Mouse (Mus musculus) embryonic facial prominence, embryonic 15.5 days (tissue): Measurements from ENCODE around the gene Lrrfip1. TPM values are rescaled to one million over a fixed set of nuclear protein-coding genes. Genes with fewer than 3 reads are reported as not detected.

Source experiments
- ATAC-seq: fragments of 200-750 bp; cut with Nextera tagmentation; 2 replicates; pipeline ENCODE4 v1.8.0; 2017; ENCODE audit warnings: low read depth, moderate TSS enrichment; ENCODE audit not compliant: insufficient number of reproducible peaks, low FRiP score, low TSS enrichment
- H3K27ac ChIP-seq: fragments of 300-500 bp; sonication (generic); replicated peaks from 2 replicates; pipeline ENCODE4 v1.5.1; 2015; ENCODE audit warnings: mild to moderate bottlenecking, inconsistent platforms
- H3K27me3 ChIP-seq: fragments of 300-500 bp; sonication (generic); 2 replicates; pipeline ENCODE4 v1.6.1; 2015; ENCODE audit warnings: inconsistent platforms
- H3K36me3 ChIP-seq: fragments of 300-500 bp; sonication (generic); 2 replicates; pipeline ENCODE4 v1.6.1; 2015; ENCODE audit warnings: mild to moderate bottlenecking, inconsistent platforms
- H3K4me1 ChIP-seq: fragments of 300-500 bp; sonication (generic); 2 replicates; pipeline ENCODE4 v1.6.1; 2015; ENCODE audit warnings: inconsistent platforms
- H3K4me2 ChIP-seq: fragments of 300-500 bp; sonication (generic); replicated peaks from 2 replicates; pipeline ENCODE4 v1.6.1; 2015; ENCODE audit warnings: mild to moderate bottlenecking, inconsistent platforms
- H3K4me3 ChIP-seq: fragments of 300-500 bp; sonication (generic); replicated peaks from 2 replicates; pipeline ENCODE4 v1.5.1; 2015; ENCODE audit warnings: mild to moderate bottlenecking, inconsistent platforms
- H3K9ac ChIP-seq: fragments of 300-500 bp; sonication (generic); 2 replicates; pipeline ENCODE4 v1.6.1; 2015; ENCODE audit warnings: inconsistent platforms
- H3K9me3 ChIP-seq: fragments of 300-500 bp; sonication (generic); replicated peaks from 2 replicates; pipeline ENCODE4 v1.6.1; 2016; ENCODE audit warnings: inconsistent platforms
- WGBS: fragments of 180-500 bp; shearing (Covaris S2); methylation state at CpG from one replicate; pipeline ENCODE4 v1.1.7; 2015; 5-methylcytosine and 5-hydroxymethylcytosine counted together
- polyA plus RNA-seq: library from polyadenylated mRNA; unstranded; fragments of >200 nt; fragmentation: Nextera tagmentation; extraction: Ambion mirVana; gene quantifications from 2 replicates; pipeline ENCODE4 v1.2.1, GENCODE M21; 2015

The Lrrfip1 gene
- polyA plus RNA-seq, 1 experiment from 2014 or later, result 56.8 TPM

- 56% methylated on average over 5 of the region's 5 CpGs for WGBS
- no peak for ATAC-seq
- Histone ChIP-seq H3K36me3 (no peaks in the 10 kb centered on the region), H3K9me3 (no peaks in the 10 kb centered on the region), H3K4me2 (no peak overlapping the region), H3K4me1 (peaks cover 37% of the 10 kb centered on the region), H3K27me3 (no peaks in the 10 kb centered on the region), H3K9ac (no peak overlapping the region), H3K27ac (peak overlapping the region; percentile 25; the same call in 1 of the 2 replicates), H3K4me3 (no peak overlapping the region)
Measured at GRCm38 (mm10) chr1:91043191-91043590, 44.7 kb downstream of the Lrrfip1 start.

DNA sequence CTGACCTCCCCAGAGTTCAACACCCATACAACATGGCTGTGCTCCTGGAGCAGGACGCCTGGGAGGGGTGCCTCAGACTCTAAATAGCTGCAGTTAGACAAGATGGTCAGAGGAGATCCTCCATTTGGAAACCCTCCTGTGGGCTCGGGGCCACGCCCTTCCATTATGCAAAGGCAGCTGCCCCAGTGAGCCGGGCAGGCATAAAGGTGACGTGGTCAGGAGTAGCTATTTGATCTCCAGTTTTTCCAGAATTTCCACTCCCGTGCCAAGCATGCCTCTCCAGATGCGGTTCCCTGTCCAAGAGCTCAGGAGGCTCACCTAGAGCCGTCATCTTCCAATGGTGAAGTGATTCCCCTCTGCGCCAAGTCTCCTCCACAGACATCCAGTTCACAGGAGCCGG, 45.6 kb downstream of the Lrrfip1 start:
- H3K9ac ChIP-seq, result no peak overlapping the region
- H3K36me3 ChIP-seq, result no peaks in the 10 kb centered on the region
- H3K4me2 ChIP-seq, result no peak overlapping the region
- no peak overlapping the region for H3K4me3 ChIP-seq
- no peak for ATAC-seq
- 79% methylated on average over 10 of the region's 10 CpGs for WGBS
- H3K27ac ChIP-seq, result peak overlapping the region; percentile 25; the same call in 1 of the 2 replicates
- no peaks in the 10 kb centered on the region for H3K9me3 ChIP-seq
- no peaks in the 10 kb centered on the region for H3K27me3 ChIP-seq
- H3K4me1 ChIP-seq, result peaks cover 28% of the 10 kb centered on the region

DNA sequence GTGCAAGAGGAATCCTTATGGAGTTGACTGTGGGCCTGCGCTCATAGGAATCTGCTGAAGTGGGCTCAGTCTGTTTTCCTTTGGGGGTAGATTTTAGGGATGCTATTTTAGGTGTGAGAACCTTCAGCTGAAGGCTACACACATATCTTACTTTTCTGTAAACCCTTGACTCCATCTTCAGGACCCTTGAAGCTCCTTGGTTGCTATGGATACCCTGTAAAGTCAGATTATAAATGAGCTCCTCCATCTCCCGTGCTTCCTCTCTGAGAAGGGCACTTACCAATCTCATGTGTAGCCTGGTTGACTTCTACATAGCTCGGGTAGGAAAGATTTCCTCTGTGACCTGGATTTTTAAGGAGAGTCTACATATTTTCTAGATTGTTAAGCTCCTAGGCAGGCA, 46.1 kb downstream of the Lrrfip1 start:
- Histone ChIP-seq H3K9me3 (no peaks in the 10 kb centered on the region), H3K27me3 (no peaks in the 10 kb centered on the region), H3K4me2 (no peak overlapping the region), H3K4me1 (peaks cover 24% of the 10 kb centered on the region), H3K4me3 (no peak overlapping the region), H3K27ac (no peak overlapping the region), H3K36me3 (no peaks in the 10 kb centered on the region), H3K9ac (no peak overlapping the region)
- WGBS, result 76% methylated on average over 3 of the region's 3 CpGs
- no peak for ATAC-seq

GRCm38 (mm10) chr1:91046237-91046636, 47.7 kb downstream of the Lrrfip1 start:
- peaks cover 22% of the 10 kb centered on the region for H3K4me1 ChIP-seq
- no peak overlapping the region for H3K9ac ChIP-seq
- H3K4me3 ChIP-seq, result no peak overlapping the region
- no peak overlapping the region for H3K27ac ChIP-seq
- H3K4me2 ChIP-seq, result no peak overlapping the region
- WGBS, result 56% methylated on average over 5 of the region's 5 CpGs
- ATAC-seq, result no peak
- H3K9me3 ChIP-seq, result no peaks in the 10 kb centered on the region
- no peaks in the 10 kb centered on the region for H3K36me3 ChIP-seq
- no peaks in the 10 kb centered on the region for H3K27me3 ChIP-seq

GRCm38 (mm10) chr1:91049296-91049695, 50.8 kb downstream of the Lrrfip1 start:
- no peak overlapping the region for H3K4me3 ChIP-seq
- H3K36me3 ChIP-seq, result no peaks in the 10 kb centered on the region
- H3K4me1 ChIP-seq, result peaks cover 32% of the 10 kb centered on the region
- H3K27ac ChIP-seq, result no peak overlapping the region
- no peak overlapping the region for H3K4me2 ChIP-seq
- no peaks in the 10 kb centered on the region for H3K27me3 ChIP-seq
- 68% methylated on average over 6 of the region's 6 CpGs for WGBS
- ATAC-seq, result no peak
- no peaks in the 10 kb centered on the region for H3K9me3 ChIP-seq
- H3K9ac ChIP-seq, result no peak overlapping the region

DNA sequence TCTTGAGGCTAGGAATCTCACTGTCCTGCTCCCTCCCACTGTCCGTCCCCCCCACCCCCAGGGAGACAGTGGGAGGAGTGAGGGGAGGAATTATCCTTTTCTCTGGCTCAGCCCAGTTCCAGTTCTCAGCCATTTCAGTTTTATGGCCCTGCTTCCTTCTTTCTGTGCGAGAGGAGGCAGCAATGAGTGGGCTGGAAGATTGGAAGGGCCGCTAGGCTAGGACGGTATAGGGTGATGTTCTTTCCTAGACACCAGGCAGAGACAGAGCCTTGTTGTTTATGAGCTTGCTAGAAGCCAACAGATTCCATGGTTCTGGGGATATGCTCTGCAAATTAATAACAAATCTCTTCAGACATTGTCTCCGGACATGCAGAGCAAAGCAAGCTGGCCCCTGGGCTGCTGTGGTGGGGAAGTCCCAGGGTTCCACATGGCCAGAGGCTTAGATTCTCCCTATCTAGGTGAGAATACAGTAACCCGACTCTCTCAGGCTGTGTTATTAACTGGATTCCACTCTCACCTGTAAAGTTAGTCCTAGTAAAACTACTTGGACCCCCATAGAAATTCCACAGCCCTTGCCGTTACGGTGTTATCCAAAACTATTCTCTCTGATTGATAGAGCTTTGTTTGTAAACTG, 53.0 kb downstream of the Lrrfip1 start:
- Histone ChIP-seq H3K27me3 (no peaks in the 10 kb centered on the region), H3K4me1 (peaks cover 40% of the 10 kb centered on the region), H3K36me3 (no peaks in the 10 kb centered on the region), H3K4me3 (no peak overlapping the region), H3K9ac (no peak overlapping the region), H3K27ac (no peak overlapping the region), H3K9me3 (no peaks in the 10 kb centered on the region), H3K4me2 (no peak overlapping the region)
- ATAC-seq, result no peak
- 67% methylated on average over 8 of the region's 8 CpGs for WGBS

DNA sequence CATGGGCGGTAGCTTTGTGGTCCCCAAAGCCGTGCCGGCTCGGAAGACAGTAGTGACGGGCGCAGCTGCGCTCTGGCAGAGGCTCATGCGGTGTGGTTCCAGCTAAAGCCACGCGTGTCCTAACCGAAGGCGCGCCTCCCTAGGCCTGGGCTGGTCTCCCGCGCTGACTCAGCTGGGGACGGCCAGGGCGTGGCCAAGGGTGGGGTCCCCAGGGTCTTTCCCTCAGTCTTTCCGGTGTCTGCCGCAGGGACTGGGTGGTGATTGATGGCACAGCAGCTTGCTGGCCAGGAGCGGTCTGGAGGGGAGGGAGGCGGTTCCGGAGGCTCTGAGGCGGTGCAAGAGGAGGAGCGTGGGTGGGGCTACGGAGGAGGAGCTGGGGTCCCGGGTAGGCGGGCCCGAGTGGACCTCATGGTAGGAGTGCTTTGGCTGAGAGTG, 54.2 kb downstream of the Lrrfip1 start:
- ATAC-seq, result peak; percentile 94
- H3K27ac ChIP-seq, result peak overlapping the region; percentile 75
- no peaks in the 10 kb centered on the region for H3K36me3 ChIP-seq
- peak overlapping the region; percentile 59 for H3K4me3 ChIP-seq
- H3K4me1 ChIP-seq, result peaks cover 45% of the 10 kb centered on the region
- H3K27me3 ChIP-seq, result no peaks in the 10 kb centered on the region
- H3K4me2 ChIP-seq, result peak overlapping the region; percentile 88
- H3K9me3 ChIP-seq, result no peaks in the 10 kb centered on the region
- H3K9ac ChIP-seq, result peak overlapping the region; percentile 34
- under 1% methylated on average over 28 of the region's 28 CpGs for WGBS

- ATAC-seq, result peak; percentile 78
- H3K4me3 ChIP-seq, result peak overlapping the region; percentile 59
- H3K9me3 ChIP-seq, result no peaks in the 10 kb centered on the region
- peak overlapping the region; percentile 88 for H3K4me2 ChIP-seq
- no peaks in the 10 kb centered on the region for H3K36me3 ChIP-seq
- H3K9ac ChIP-seq, result peak overlapping the region; percentile 37
- H3K27ac ChIP-seq, result peak overlapping the region; percentile 75
- H3K4me1 ChIP-seq, result peaks cover 45% of the 10 kb centered on the region
- no peaks in the 10 kb centered on the region for H3K27me3 ChIP-seq
- 4% methylated on average over 31 of the region's 41 CpGs for WGBS
Measured at GRCm38 (mm10) chr1:91053218-91054073, 54.9 kb downstream of the Lrrfip1 start.

DNA sequence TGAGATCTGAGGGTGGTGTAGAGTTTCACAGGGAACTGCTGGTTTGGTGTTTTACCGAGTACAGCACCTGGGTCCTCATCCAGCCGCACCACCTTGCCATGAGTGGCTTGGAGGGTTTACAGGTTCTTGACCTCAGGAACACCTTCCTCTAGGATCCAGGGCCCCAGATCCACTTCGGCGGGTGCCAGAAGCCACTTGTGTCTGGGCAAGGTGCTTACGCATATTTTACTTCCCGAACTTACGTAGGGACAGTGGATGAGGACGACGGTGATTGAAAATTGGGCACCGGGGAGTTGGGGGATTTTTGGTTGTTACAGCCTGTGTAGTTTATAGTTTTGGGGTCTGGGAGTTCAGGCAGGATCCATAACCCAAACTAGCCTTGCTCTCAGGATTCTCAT, 55.5 kb downstream of the Lrrfip1 start:
- peak overlapping the region; percentile 75; the same call in 1 of the 2 replicates for H3K27ac ChIP-seq
- no peaks in the 10 kb centered on the region for H3K36me3 ChIP-seq
- ATAC-seq, result no peak
- peaks cover 45% of the 10 kb centered on the region for H3K4me1 ChIP-seq
- peak overlapping the region; percentile 59 for H3K4me3 ChIP-seq
- no peaks in the 10 kb centered on the region for H3K27me3 ChIP-seq
- H3K9ac ChIP-seq, result 0 out of 2 replicates have a peak overlapping the region, but pooled peaks have one; percentile 37
- WGBS, result 46% methylated on average over 10 of the region's 10 CpGs
- no peaks in the 10 kb centered on the region for H3K9me3 ChIP-seq
- H3K4me2 ChIP-seq, result peak overlapping the region; percentile 88

DNA sequence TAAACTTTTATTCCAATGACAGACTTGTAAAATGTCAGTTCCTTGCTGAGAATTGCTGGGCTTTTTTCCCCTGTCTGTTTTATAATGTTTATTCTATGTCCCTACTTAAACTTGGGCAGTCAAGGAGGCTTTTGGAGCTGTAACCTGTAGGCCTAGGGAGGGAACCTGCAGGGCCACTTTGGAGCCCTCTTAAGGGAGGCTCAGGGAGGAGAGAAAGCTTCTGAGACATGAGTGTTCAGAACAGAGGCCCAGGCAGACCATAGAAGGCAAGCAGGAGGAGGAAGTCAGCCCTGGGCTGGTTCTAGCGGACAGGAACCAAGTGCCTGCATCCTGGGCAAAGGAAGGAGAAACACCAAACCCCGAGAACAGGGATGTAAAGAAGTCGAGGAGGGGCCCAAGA, 56.3 kb downstream of the Lrrfip1 start:
- Histone ChIP-seq H3K4me3 (peak overlapping the region; percentile 59), H3K36me3 (no peaks in the 10 kb centered on the region), H3K4me1 (peaks cover 48% of the 10 kb centered on the region), H3K4me2 (peak overlapping the region; percentile 88), H3K9me3 (no peaks in the 10 kb centered on the region), H3K27ac (peak overlapping the region; percentile 52), H3K9ac (no peak overlapping the region), H3K27me3 (no peaks in the 10 kb centered on the region)
- ATAC-seq, result no peak
- 68% methylated on average over 3 of the region's 3 CpGs for WGBS

DNA sequence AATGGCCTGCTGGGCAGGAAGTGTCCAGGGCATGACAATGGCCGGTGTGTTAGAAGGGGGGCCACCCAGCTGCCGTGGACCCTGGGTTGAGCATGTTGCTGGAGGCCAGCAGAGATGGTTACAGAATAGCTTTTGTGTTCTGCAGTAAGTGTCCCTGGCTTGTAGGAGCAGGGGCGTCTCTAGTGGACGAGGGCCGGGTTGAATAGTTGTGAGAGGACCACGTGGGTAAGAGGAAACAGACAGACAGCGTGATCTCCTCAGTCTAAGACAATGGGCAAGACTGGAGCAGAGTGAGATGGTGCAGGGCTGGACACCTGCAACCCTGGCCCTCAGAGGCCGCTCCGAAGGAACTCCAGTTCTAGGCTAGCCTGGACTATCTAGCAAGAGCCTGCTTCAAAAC, 57.2 kb downstream of the Lrrfip1 start:
- Histone ChIP-seq H3K9ac (no peak overlapping the region), H3K4me3 (no peak overlapping the region), H3K4me1 (peaks cover 57% of the 10 kb centered on the region), H3K27me3 (no peaks in the 10 kb centered on the region), H3K36me3 (no peaks in the 10 kb centered on the region), H3K9me3 (no peaks in the 10 kb centered on the region), H3K27ac (no peak overlapping the region), H3K4me2 (no peak overlapping the region)
- 56% methylated on average over 9 of the region's 9 CpGs for WGBS
- ATAC-seq, result no peak
